9 mouse cellular contexts compared by ENCODE assay signal in the genomic region with DNA sequence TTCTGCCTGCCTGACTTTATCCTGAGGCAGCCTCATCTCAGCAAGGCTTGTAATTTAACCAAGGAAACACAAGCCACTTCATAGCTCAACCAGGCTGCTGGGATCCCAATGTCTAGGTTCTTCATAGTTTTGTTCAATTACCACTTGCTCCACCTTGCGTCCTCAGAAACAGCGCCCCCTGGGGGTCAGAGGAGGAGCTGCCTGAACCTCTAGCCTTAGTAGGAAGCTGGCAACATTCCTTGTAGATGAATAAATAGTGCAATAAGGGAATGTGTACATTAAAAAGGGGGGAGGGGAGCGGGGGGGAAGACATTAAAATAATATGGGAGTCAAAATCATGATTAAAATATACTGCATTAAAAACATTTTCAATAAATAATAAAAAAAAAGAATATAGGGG. TPM values are rescaled to one million over a fixed set of nuclear protein-coding genes. Genes with fewer than 3 reads are reported as not detected.
DNase-seq lines count a peak whose midpoint lies in the region; ATAC-seq and TF ChIP-seq lines count a peak whose summit lies in the region.
"Had no signal": no experiment of that assay in that cellular context is flagged by ENCODE, and none has a peak within 500 bp of the region (broad histone marks: within the 10 kb centered on the region; RNA-seq: fewer than 3 reads in every experiment).

No protein-coding gene starts in this region.

- intact Hi-C loops in heart, postnatal 36 days (cut with DNase I): no loop called here

- TF ChIP-seq EP300 in stomach, postnatal 0 days (optimal IDR thresholded peaks at IDR 0.05): no peak

- H3K9me3 ChIP-seq in hindbrain, postnatal 0 days (ENCODE audit: low read length): no peaks in the 10 kb centered on the region
- H3K9me3 ChIP-seq in hindbrain, embryonic 14.5 days (ENCODE audit: control insufficient read depth, low read length): no peaks in the 10 kb centered on the region
- H3K9me3 ChIP-seq in stomach, postnatal 0 days (ENCODE audit: control insufficient read depth, low read length): no peaks in the 10 kb centered on the region
- H3K9me3 ChIP-seq in forebrain, embryonic 11.5 days (ENCODE audit: control insufficient read depth, low read length): no peaks in the 10 kb centered on the region
- H3K9me3 ChIP-seq: stomach, embryonic 15.5 days had no signal

- no peak overlapping the region for H3K4me3 ChIP-seq in hindbrain, postnatal 0 days (ENCODE audit: low read length)
- no peak overlapping the region for H3K4me3 ChIP-seq in hindbrain, embryonic 14.5 days (replicated peaks; ENCODE audit: low read length)
- H3K4me3 ChIP-seq in stomach, postnatal 0 days (ENCODE audit: low read depth, low read length): no peak overlapping the region
- H3K4me3 ChIP-seq in forebrain, embryonic 11.5 days (ENCODE audit: low read depth, low read length): no peak overlapping the region
- H3K4me3 ChIP-seq: stomach, embryonic 15.5 days had no signal

- H3K4me2 ChIP-seq in hindbrain, postnatal 0 days (ENCODE audit: low read depth, low read length): no peak overlapping the region
- H3K4me2 ChIP-seq in hindbrain, embryonic 14.5 days (replicated peaks): no peak overlapping the region
- H3K4me2 ChIP-seq in stomach, postnatal 0 days (replicated peaks; ENCODE audit: low read depth): no peak overlapping the region
- H3K4me2 ChIP-seq in forebrain, embryonic 11.5 days (ENCODE audit: low read depth, low read length, severe bottlenecking): no peak overlapping the region
- H3K4me2 ChIP-seq: stomach, embryonic 15.5 days had no signal

- 0 out of 2 replicates have a peak, but pooled peaks have one; percentile 36 for ATAC-seq in hindbrain, postnatal 0 days
- no peak for ATAC-seq in hindbrain, embryonic 14.5 days (ENCODE audit: low FRiP score)
- ATAC-seq in stomach, postnatal 0 days (ENCODE audit: low FRiP score, low TSS enrichment): no peak
- ATAC-seq in forebrain, embryonic 11.5 days (replicated peaks; ENCODE audit: low FRiP score): no peak

- no peak overlapping the region for H3K27ac ChIP-seq in hindbrain, postnatal 0 days
- no peak overlapping the region for H3K27ac ChIP-seq in hindbrain, embryonic 14.5 days
- H3K27ac ChIP-seq in stomach, postnatal 0 days (replicated peaks): no peak overlapping the region
- H3K27ac ChIP-seq in forebrain, embryonic 11.5 days (ENCODE audit: low read depth, low read length): no peak overlapping the region
- H3K27ac ChIP-seq: stomach, embryonic 15.5 days had no signal

- H3K36me3 ChIP-seq in hindbrain, postnatal 0 days (ENCODE audit: insufficient read depth, low read length): no peaks in the 10 kb centered on the region
- no peaks in the 10 kb centered on the region for H3K36me3 ChIP-seq in hindbrain, embryonic 14.5 days (replicated peaks; ENCODE audit: control insufficient read depth, insufficient read depth)
- H3K36me3 ChIP-seq in stomach, postnatal 0 days (ENCODE audit: control insufficient read depth, insufficient read depth, low read length): no peaks in the 10 kb centered on the region
- H3K36me3 ChIP-seq in forebrain, embryonic 11.5 days (ENCODE audit: control insufficient read depth, insufficient read depth, low read length): no peaks in the 10 kb centered on the region
- H3K36me3 ChIP-seq: stomach, embryonic 15.5 days had no signal

- DNase-seq in hindbrain, postnatal 0 days (ENCODE audit: low spot score): peak; percentile 58
- DNase-seq in hindbrain, embryonic 14.5 days (ENCODE audit: low spot score): no peak
- DNase-seq in B cell, adult 2 months: peak; percentile 43 to 44
- DNase-seq in MN1 (ENCODE audit: low spot score): peak; percentile 23
- peak; percentile 10 to 13 for DNase-seq in heart, postnatal 36 days
- DNase-seq in stomach, postnatal 0 days (ENCODE audit: low spot score): peak; percentile 24
- DNase-seq in forebrain, embryonic 11.5 days (ENCODE audit: low spot score): no peak
- no peak for DNase-seq in spleen, postnatal 36 days (ENCODE audit: low spot score in 2 of 2)

- 9% methylated on average over 3 of the region's 3 CpGs for WGBS in hindbrain, postnatal 0 days
- WGBS in hindbrain, embryonic 14.5 days: 24% methylated on average over 3 of the region's 3 CpGs
- 21% methylated on average over 3 of the region's 3 CpGs for WGBS in stomach, postnatal 0 days
- 19% methylated on average over 3 of the region's 3 CpGs for WGBS in forebrain, embryonic 11.5 days

- no peak overlapping the region for H3K9ac ChIP-seq in hindbrain, postnatal 0 days (replicated peaks; ENCODE audit: low read length)
- no peak overlapping the region for H3K9ac ChIP-seq in hindbrain, embryonic 14.5 days
- H3K9ac ChIP-seq in stomach, postnatal 0 days (ENCODE audit: low read length): no peak overlapping the region
- no peak overlapping the region for H3K9ac ChIP-seq in forebrain, embryonic 11.5 days (ENCODE audit: low read length)
- H3K9ac ChIP-seq: stomach, embryonic 15.5 days had no signal

- 0 out of 2 replicates have a peak, but pooled peaks cover 4% of the 10 kb centered on the region for H3K4me1 ChIP-seq in hindbrain, postnatal 0 days (ENCODE audit: insufficient read depth, low read length)
- H3K4me1 ChIP-seq in hindbrain, embryonic 14.5 days (replicated peaks; ENCODE audit: control insufficient read depth, insufficient read depth, low read length): peaks cover 4% of the 10 kb centered on the region; the same call in 1 of the 2 replicates
- H3K4me1 ChIP-seq in stomach, postnatal 0 days (replicated peaks; ENCODE audit: control insufficient read depth, insufficient read depth): no peaks in the 10 kb centered on the region
- H3K4me1 ChIP-seq in forebrain, embryonic 11.5 days (replicated peaks; ENCODE audit: control insufficient read depth, insufficient read depth, low read length): no peaks in the 10 kb centered on the region
- H3K4me1 ChIP-seq: stomach, embryonic 15.5 days had no signal

- TF ChIP-seq CTCF in hindbrain, postnatal 0 days (IDR thresholded peaks at IDR 0.05; ENCODE audit: low read depth): peak; percentile 69
- TF ChIP-seq CTCF in stomach, postnatal 0 days (IDR thresholded peaks at IDR 0.05; ENCODE audit: low read depth): peak; percentile 70

- no peaks in the 10 kb centered on the region for H3K27me3 ChIP-seq in hindbrain, postnatal 0 days (ENCODE audit: insufficient read depth, low read length)
- no peaks in the 10 kb centered on the region for H3K27me3 ChIP-seq in hindbrain, embryonic 14.5 days (ENCODE audit: control insufficient read depth, insufficient read depth, low read length)
- H3K27me3 ChIP-seq in stomach, postnatal 0 days (ENCODE audit: control insufficient read depth, insufficient read depth, low read length): no peaks in the 10 kb centered on the region
- no peaks in the 10 kb centered on the region for H3K27me3 ChIP-seq in forebrain, embryonic 11.5 days (ENCODE audit: control insufficient read depth, insufficient read depth, low read length)
- H3K27me3 ChIP-seq: stomach, embryonic 15.5 days had no signal

RNA-seq across cellular contexts. Expression of a gene that starts 14.7 kb away (rescaled TPM):
- 64.7 and 67.4 TPM in 2 replicates for total RNA-seq in hindbrain, postnatal 0 days (2014; rRNA removed)
- polyA plus RNA-seq in hindbrain, postnatal 0 days (2015; fragmentation: Nextera tagmentation; extraction: Ambion mirVana): 15.1 and 18.3 TPM in 2 replicates
- polyA plus RNA-seq in hindbrain, embryonic 14.5 days (2014; fragmentation: Nextera tagmentation; extraction: Ambion mirVana): 33.1 and 33.6 TPM in 2 replicates
- under 1 TPM; 0.22 to 0.39 TPM for total RNA-seq in heart, postnatal 36 days (2021)
- polyA plus RNA-seq in stomach, postnatal 0 days (2015; fragmentation: Nextera tagmentation; extraction: Ambion mirVana): 1.3 and 1.6 TPM in 2 replicates
- 6.9 and 7.1 TPM in 2 replicates for polyA plus RNA-seq in forebrain, embryonic 11.5 days (2014; fragmentation: Nextera tagmentation; extraction: Ambion mirVana)

Comparison
In these comparisons a context has a peak if more than half of its experiments do, and no peak if none do; other contexts are left out.
1. DNase-seq: peak in hindbrain, postnatal 0 days (single experiment), B cell, adult 2 months (2 of 2), MN1 (single experiment), heart, postnatal 36 days (2 of 2) and stomach, postnatal 0 days (single experiment); none in hindbrain, embryonic 14.5 days (single experiment), forebrain, embryonic 11.5 days (single experiment) and spleen, postnatal 36 days (0 of 2).